Mouse (Mus musculus) limb, embryonic 15.5 days (tissue): ENCODE data around the gene Gipr. TPM values are rescaled to one million over a fixed set of nuclear protein-coding genes. Genes with fewer than 3 reads are reported as not detected.
A peak's percentile ranks its signal among the peaks of the same experiment; 100 is the strongest.

Experiments used
- ATAC-seq: fragments of 200-750 bp; cut with Nextera tagmentation; 2 replicates; pipeline ENCODE4 v1.8.0; 2017; ENCODE audit warnings: low read depth, moderate TSS enrichment; ENCODE audit not compliant: insufficient number of reproducible peaks, low FRiP score, low TSS enrichment
- H3K27ac ChIP-seq: fragments of 300-500 bp; sonication (generic); 2 replicates; pipeline ENCODE4 v1.5.1; 2015; ENCODE audit warnings: moderate library complexity, mild to moderate bottlenecking, inconsistent platforms
- H3K27me3 ChIP-seq: fragments of 300-500 bp; sonication (generic); 2 replicates; pipeline ENCODE4 v1.6.1; 2015; ENCODE audit warnings: inconsistent platforms
- H3K36me3 ChIP-seq: fragments of 300-500 bp; sonication (generic); 2 replicates; pipeline ENCODE4 v1.6.1; 2015; ENCODE audit warnings: inconsistent platforms
- H3K4me1 ChIP-seq: fragments of 300-500 bp; sonication (generic); 2 replicates; pipeline ENCODE4 v1.6.1; 2015; ENCODE audit warnings: inconsistent platforms
- H3K4me2 ChIP-seq: fragments of 300-500 bp; sonication (generic); 2 replicates; pipeline ENCODE4 v1.6.1; 2015; ENCODE audit warnings: mild to moderate bottlenecking, inconsistent platforms
- H3K4me3 ChIP-seq: fragments of 300-500 bp; sonication (generic); 2 replicates; pipeline ENCODE4 v1.5.1; 2015; ENCODE audit warnings: mild to moderate bottlenecking, inconsistent platforms
- H3K9ac ChIP-seq: fragments of 300-500 bp; sonication (generic); 2 replicates; pipeline ENCODE4 v1.6.1; 2015; ENCODE audit warnings: inconsistent platforms
- H3K9me3 ChIP-seq: fragments of 300-500 bp; sonication (generic); 2 replicates; pipeline ENCODE4 v1.6.1; 2016; ENCODE audit warnings: inconsistent platforms
- WGBS: fragments of 180-500 bp; shearing (Covaris S2); methylation state at CpG from one replicate; pipeline ENCODE4 v1.1.7; 2015; 5-methylcytosine and 5-hydroxymethylcytosine counted together
- microRNA counts: library from miRNA; unstranded; fragments of <30 nt; microRNA quantifications from one replicate; lab custom pipeline; 2016
- microRNA-seq: library from miRNA; unstranded; fragments of <30 nt; microRNA quantifications from one replicate; pipeline ENCODE4, GENCODE M21; 2016
- polyA plus RNA-seq: library from polyadenylated mRNA; unstranded; fragments of >200 nt; fragmentation: Nextera tagmentation; extraction: Ambion mirVana; gene quantifications from 2 replicates; pipeline ENCODE4 v1.2.1, GENCODE M21; 2015

Gipr gene
- polyA plus RNA-seq, 1 experiment from 2014 or later = 1.2 TPM

- no peaks in the 10 kb centered on the region for H3K9me3 ChIP-seq
- H3K9ac ChIP-seq = no peak within 1 kb of the TSS
- peaks cover 26% of the 10 kb centered on the region for H3K4me1 ChIP-seq
- H3K27me3 ChIP-seq = no peaks in the 10 kb centered on the region
- no peak within 1 kb of the TSS for H3K27ac ChIP-seq
- WGBS = 20% methylated on average over 64 of the region's 64 CpGs
- H3K4me3 ChIP-seq = peak within 1 kb of the TSS; percentile 32
- H3K36me3 ChIP-seq = no peaks in the 10 kb centered on the region
- peak within 1 kb of the TSS; percentile 67 for H3K4me2 ChIP-seq
- 0 out of 2 replicates have a peak, but pooled peaks have one; percentile 27 for ATAC-seq
Measured at GRCm38 (mm10) chr7:19118028-19118771, 47.7 kb downstream of the Gipr start, which contains the start of gene Gm4969. Gene Gm4969, minus strand, starts transcription at chr7:19118368.

- no peak overlapping the region for H3K4me2 ChIP-seq
- 85% methylated on average over 1 of the region's 1 CpGs for WGBS
- no peak overlapping the region for H3K4me3 ChIP-seq
- H3K36me3 ChIP-seq = no peaks in the 10 kb centered on the region
- no peak overlapping the region for H3K27ac ChIP-seq
- H3K27me3 ChIP-seq = no peaks in the 10 kb centered on the region
- H3K9me3 ChIP-seq = no peaks in the 10 kb centered on the region
- no peak for ATAC-seq
- H3K9ac ChIP-seq = no peak overlapping the region
- H3K4me1 ChIP-seq = no peaks in the 10 kb centered on the region
Measured at GRCm38 (mm10) chr7:19109565-19109964, 56.4 kb downstream of the Gipr start.

GRCm38 (mm10) chr7:19107436-19107835 lies 58.5 kb downstream of the Gipr start:
- Histone ChIP-seq H3K36me3 (0 out of 2 replicates have a peak, but pooled peaks cover 5% of the 10 kb centered on the region), H3K27me3 (no peaks in the 10 kb centered on the region), H3K27ac (no peak overlapping the region), H3K9ac (no peak overlapping the region), H3K4me2 (no peak overlapping the region), H3K4me1 (no peaks in the 10 kb centered on the region), H3K9me3 (no peaks in the 10 kb centered on the region), H3K4me3 (no peak overlapping the region)
- WGBS = 62% methylated on average over 3 of the region's 3 CpGs
- ATAC-seq = no peak

MicroRNAs encoded within 50 kb of the gene (microRNA counts, 519-probe panel; counts per million panel counts)
- 1,268 counts per million, percentile 10 among the panel's probes with 10 or more counts for microRNA mmu-miR-330 (lab: Ali Mortazavi, UCI)

Small RNA genes lying within 50 kb of the gene (microRNA-seq; reads per million reads assigned to microRNA genes)
- gene Mir330 = 185 reads per million, percentile 57 among the genes with 10 or more reads in this experiment

Other genes starting within 250 kb of the Gipr start
- 0.36 and 0.68 TPM in 2 replicates for gene Nova2, start 240.2 kb downstream of the Gipr start, polyA plus RNA-seq
- gene Nanos2, start 178.7 kb downstream of the Gipr start, polyA plus RNA-seq = not detected in 2 replicates
- 5.2 and 5.3 TPM in 2 replicates for gene Mypop, start 174.9 kb downstream of the Gipr start, polyA plus RNA-seq
- gene Irf2bp1, start 162.1 kb downstream of the Gipr start, polyA plus RNA-seq = 24.0 and 26.1 TPM in 2 replicates
- gene Foxa3, start 142.6 kb downstream of the Gipr start, polyA plus RNA-seq = 3.8 and 3.9 TPM in 2 replicates
- 28.8 and 32.7 TPM in 2 replicates for gene Sympk, start 141.8 kb downstream of the Gipr start, polyA plus RNA-seq
- not detected in 2 replicates for gene Rsph6a, start 111.4 kb downstream of the Gipr start, polyA plus RNA-seq
- 15.0 and 15.5 TPM in 2 replicates for gene Dmwd, start 89.9 kb downstream of the Gipr start, polyA plus RNA-seq
- 32.5 and 64.0 TPM in 2 replicates for gene Dmpk, start 82.3 kb downstream of the Gipr start, polyA plus RNA-seq
- gene Six5, start 71.5 kb downstream of the Gipr start, polyA plus RNA-seq = 11.5 and 13.5 TPM in 2 replicates
- gene Gm4969, start 47.8 kb downstream of the Gipr start, polyA plus RNA-seq = 2.4 and 2.6 TPM in 2 replicates
- 16.1 and 16.9 TPM in 2 replicates for gene Fbxo46, start 46.3 kb downstream of the Gipr start, polyA plus RNA-seq
- 13.7 and 13.8 TPM in 2 replicates for gene Qpctl, start 16.8 kb downstream of the Gipr start, polyA plus RNA-seq
- 124 and 130 TPM in 2 replicates for gene Snrpd2, start 16.4 kb downstream of the Gipr start, polyA plus RNA-seq
- gene Eml2, start 10.3 kb upstream of the Gipr start, polyA plus RNA-seq = 8.7 and 12.8 TPM in 2 replicates
- 2.4 and 3.0 TPM in 2 replicates for gene Gpr4, start 46.4 kb upstream of the Gipr start, polyA plus RNA-seq
- gene Opa3, start 62.2 kb upstream of the Gipr start, polyA plus RNA-seq = 28.4 and 31.5 TPM in 2 replicates
- gene Vasp, start 105.7 kb upstream of the Gipr start, polyA plus RNA-seq = 73.8 and 84.0 TPM in 2 replicates
- gene Ppm1n, start 113.9 kb upstream of the Gipr start, polyA plus RNA-seq = 0.16 and 0.19 TPM in 2 replicates
- gene Rtn2, start 116.5 kb upstream of the Gipr start, polyA plus RNA-seq = 21.4 and 48.2 TPM in 2 replicates
- gene Fosb, start 143.9 kb upstream of the Gipr start, polyA plus RNA-seq = 0.29 and 0.41 TPM in 2 replicates
- gene Ercc1, start 178.7 kb upstream of the Gipr start, polyA plus RNA-seq = 75.7 and 75.9 TPM in 2 replicates
- gene Cd3eap, start 193.4 kb upstream of the Gipr start, polyA plus RNA-seq = 32.9 and 34.2 TPM in 2 replicates
- 20.0 and 24.8 TPM in 2 replicates for gene Ppp1r13l, start 193.6 kb upstream of the Gipr start, polyA plus RNA-seq
- 14.0 and 14.9 TPM in 2 replicates for gene Ercc2, start 215.9 kb upstream of the Gipr start, polyA plus RNA-seq
- gene Klc3, start 238.0 kb upstream of the Gipr start, polyA plus RNA-seq = 37.5 and 37.6 TPM in 2 replicates
- 139 and 815 TPM in 2 replicates for gene Ckm, start 238.6 kb upstream of the Gipr start, polyA plus RNA-seq